Mouse (Mus musculus) CH12.LX (cell line): ENCODE results near the gene Traip.

Experiments
- CTCF ChIP-seq, 2 experiments: IDR thresholded peaks in 1 of 2; conservative IDR thresholded peaks in 1 of 2; 2 replicates each; pipeline ENCODE4 v1.5.1; 2011 to 2012; ENCODE audit warnings: low read depth in 2 of 2, low read length in 2 of 2, improper control_type of control experiment in 1 of 2, inconsistent platforms in 1 of 2, mild to moderate bottlenecking in 1 of 2, moderate library complexity in 1 of 2
- HCFC1 ChIP-seq: IDR thresholded peaks from 2 replicates; pipeline ENCODE4 v1.6.1; 2012; ENCODE audit warnings: low read depth, mild to moderate bottlenecking, inconsistent platforms, low read length, improper control_type of control experiment
- MAX ChIP-seq: IDR thresholded peaks from 2 replicates; pipeline ENCODE4 v1.6.1; 2011; ENCODE audit warnings: low read length, improper control_type of control experiment
- MAZ ChIP-seq: IDR thresholded peaks from 2 replicates; pipeline ENCODE4 v1.6.1; 2012; ENCODE audit warnings: low read depth, mild to moderate bottlenecking, inconsistent platforms, low read length, improper control_type of control experiment, moderate library complexity
- MXI1 ChIP-seq: IDR thresholded peaks from 2 replicates; pipeline ENCODE4 v1.6.1; 2011; ENCODE audit warnings: mild to moderate bottlenecking, low read depth, low read length, improper control_type of control experiment
- NRF1 ChIP-seq: IDR thresholded peaks from 2 replicates; pipeline ENCODE4 v1.6.1; 2014; ENCODE audit warnings: low read depth, mild to moderate bottlenecking, inconsistent platforms, low read length, improper control_type of control experiment, moderate library complexity
- POLR2A ChIP-seq: IDR thresholded peaks from 2 replicates; pipeline ENCODE4 v1.6.1; 2011; ENCODE audit warnings: low read depth, mild to moderate bottlenecking, improper control_type of control experiment, low read length
- POLR2AphosphoS2 ChIP-seq: IDR thresholded peaks from 2 replicates; pipeline ENCODE4 v1.6.1; 2011; ENCODE audit warnings: low read depth, low read length, improper control_type of control experiment
- USF1 ChIP-seq: IDR thresholded peaks from 2 replicates; pipeline ENCODE4 v1.6.1; 2014; ENCODE audit warnings: low read depth, mild to moderate bottlenecking, inconsistent platforms, low read length, improper control_type of control experiment
- ZKSCAN1 ChIP-seq: IDR thresholded peaks from 2 replicates; pipeline ENCODE4 v1.6.1; 2012; ENCODE audit warnings: low read depth, inconsistent platforms, low read length, improper control_type of control experiment, borderline replicate concordance
- ZNF384 ChIP-seq: IDR thresholded peaks from 2 replicates; pipeline ENCODE4 v1.6.1; 2012; ENCODE audit warnings: low read depth, low read length, improper control_type of control experiment, inconsistent platforms

- TF ChIP-seq ZKSCAN1 (no peak), CTCF (conservative IDR thresholded peaks at IDR 0.05 in 1 of 2, IDR thresholded peaks at IDR 0.05 in 1 of 2; ENCODE audit: low read depth in 2 of 2, low read length in 2 of 2) (no peak), HCFC1 (no peak), USF1 (no peak), POLR2A (no peak), ZNF384 (no peak), NRF1 (no peak), POLR2AphosphoS2 (no peak), MAX (no peak), MXI1 (no peak), MAZ (no peak)
Measured at GRCm38 (mm10) chr9:107970311-107970710, 20.4 kb downstream of the Traip start.
